ENCODE assay signal across 8 mouse cellular contexts in genomic region chr7:49974841-49975440, GRCm38 (mm10). TPM values are rescaled to one million over a fixed set of nuclear protein-coding genes. Genes with fewer than 3 reads are reported as not detected.
DNase-seq lines count a peak whose midpoint lies in the region; ATAC-seq lines count a peak whose summit lies in the region.

TSS of gene Nell1 (plus strand) at chr7:49974864.

- no peaks in the 10 kb centered on the region for H3K36me3 ChIP-seq in kidney, embryonic 16.5 days (ENCODE audit: insufficient read depth, low read length)
- H3K36me3 ChIP-seq in hindbrain, embryonic 10.5 days: no peaks in the 10 kb centered on the region
- no peaks in the 10 kb centered on the region for H3K36me3 ChIP-seq in limb, embryonic 15.5 days

- peaks cover 44% of the 10 kb centered on the region for H3K27me3 ChIP-seq in kidney, embryonic 16.5 days (ENCODE audit: insufficient read depth, low read length)
- peaks cover 88% of the 10 kb centered on the region for H3K27me3 ChIP-seq in hindbrain, embryonic 10.5 days (ENCODE audit: insufficient read depth, poor library complexity, severe bottlenecking)
- H3K27me3 ChIP-seq in limb, embryonic 15.5 days: peaks cover 80% of the 10 kb centered on the region

- peaks cover 17% of the 10 kb centered on the region; the same call in 1 of the 2 replicates for H3K4me1 ChIP-seq in kidney, embryonic 16.5 days (ENCODE audit: insufficient read depth, low read length)
- peaks cover 18% of the 10 kb centered on the region for H3K4me1 ChIP-seq in hindbrain, embryonic 10.5 days (replicated peaks)
- H3K4me1 ChIP-seq in limb, embryonic 15.5 days: peaks cover 17% of the 10 kb centered on the region

- peak within 1 kb of the TSS; percentile 57 for H3K9ac ChIP-seq in kidney, embryonic 16.5 days (replicated peaks; ENCODE audit: low read length)
- peak within 1 kb of the TSS; percentile 18; the same call in 1 of the 2 replicates for H3K9ac ChIP-seq in limb, embryonic 15.5 days

- no peak for DNase-seq in kidney, postnatal 36 days
- DNase-seq in embryo, embryonic 10.5 days (ENCODE audit: low spot score): peak; percentile 61
- peak; percentile 69 for DNase-seq in hindbrain, embryonic 10.5 days (ENCODE audit: low spot score)
- peak; percentile 28 for DNase-seq in right cerebral cortex, postnatal 14 days
- no peak for DNase-seq in adrenal gland, postnatal 4 days (ENCODE audit: low spot score in 2 of 2)
- DNase-seq in spleen, adult 18-20 months: no peak

- peak within 1 kb of the TSS; percentile 60 for H3K4me3 ChIP-seq in kidney, embryonic 16.5 days (ENCODE audit: low read length)
- H3K4me3 ChIP-seq in hindbrain, embryonic 10.5 days: peak within 1 kb of the TSS; percentile 69
- peak within 1 kb of the TSS; percentile 46 for H3K4me3 ChIP-seq in limb, embryonic 15.5 days

- H3K27ac ChIP-seq in kidney, embryonic 16.5 days (ENCODE audit: low read length): no peak within 1 kb of the TSS
- H3K27ac ChIP-seq in hindbrain, embryonic 10.5 days: peak within 1 kb of the TSS; percentile 45; the same call in 1 of the 2 replicates
- no peak within 1 kb of the TSS for H3K27ac ChIP-seq in limb, embryonic 15.5 days

- under 1% methylated on average over 50 of the region's 52 CpGs for WGBS in kidney, embryonic 16.5 days
- WGBS in hindbrain, embryonic 10.5 days: under 1% methylated on average over 52 of the region's 52 CpGs
- under 1% methylated on average over 48 of the region's 52 CpGs for WGBS in limb, embryonic 15.5 days

- H3K9me3 ChIP-seq in kidney, embryonic 16.5 days (ENCODE audit: low read length): no peaks in the 10 kb centered on the region
- H3K9me3 ChIP-seq in hindbrain, embryonic 10.5 days: no peaks in the 10 kb centered on the region
- H3K9me3 ChIP-seq in limb, embryonic 15.5 days: no peaks in the 10 kb centered on the region; the same call in 1 of the 2 replicates

- H3K4me2 ChIP-seq in kidney, embryonic 16.5 days (replicated peaks; ENCODE audit: low read depth, low read length): peak within 1 kb of the TSS; percentile 93
- peak within 1 kb of the TSS; percentile 91 for H3K4me2 ChIP-seq in limb, embryonic 15.5 days

- peak; percentile 71 for ATAC-seq in kidney, embryonic 16.5 days (ENCODE audit: low FRiP score, low TSS enrichment)
- 0 out of 2 replicates have a peak, but pooled peaks have one; percentile 30 for ATAC-seq in limb, embryonic 15.5 days (ENCODE audit: insufficient number of reproducible peaks, low FRiP score, low TSS enrichment, low read depth)

RNA-seq across cellular contexts. Expression of gene Nell1, which starts in this region (rescaled TPM):
- polyA plus RNA-seq in kidney, embryonic 16.5 days (2015; fragmentation: Nextera tagmentation; extraction: Ambion mirVana): 10.9 and 12.1 TPM in 2 replicates
- 1.2 and 1.6 TPM in 2 replicates for polyA plus RNA-seq in hindbrain, embryonic 10.5 days (2016; fragmentation: Nextera tagmentation; extraction: Ambion mirVana)
- 3.1 and 3.8 TPM in 2 replicates for polyA plus RNA-seq in limb, embryonic 15.5 days (2015; fragmentation: Nextera tagmentation; extraction: Ambion mirVana)
- total RNA-seq in adrenal gland, postnatal 4 days (2021): 1 to 10 TPM; 1.5 to 2.1 TPM

Comparison
In these comparisons a context has a peak if more than half of its experiments do, and no peak if none do; other contexts are left out.
1. DNase-seq: peak in embryo, embryonic 10.5 days (single experiment), hindbrain, embryonic 10.5 days (single experiment) and right cerebral cortex, postnatal 14 days (single experiment); none in kidney, postnatal 36 days (0 of 2), adrenal gland, postnatal 4 days (0 of 2) and spleen, adult 18-20 months (0 of 2).
2. Peak in every context shown above with its lines, with median percentiles within 50 percentile points of each other: H3K4me3 ChIP-seq.